Mouse (Mus musculus) lung, embryonic 14.5 days (tissue): ENCODE measurements around the gene Sergef. TPM values are rescaled to one million over a fixed set of nuclear protein-coding genes. Genes with fewer than 3 reads are reported as not detected.

ENCODE experiments used
- ATAC-seq: fragments of 200-750 bp; cut with Nextera tagmentation; 2 replicates; pipeline ENCODE4 v1.8.0; 2017; ENCODE audit warnings: mild to moderate bottlenecking, moderate TSS enrichment, moderate library complexity; ENCODE audit not compliant: insufficient read depth
- DNase-seq: peaks from one replicate; pipeline ENCODE4 v3.0.0-alpha.2; 2015
- H3K27ac ChIP-seq: fragments of 300-500 bp; sonication (generic); 2 replicates; pipeline ENCODE4 v1.5.1; 2014; ENCODE audit warnings: low read depth, mild to moderate bottlenecking, moderate library complexity
- H3K27me3 ChIP-seq: fragments of 300-500 bp; sonication (generic); 2 replicates; pipeline ENCODE4 v1.6.1; 2014; ENCODE audit warnings: low read length, control low read depth; ENCODE audit not compliant: insufficient read depth
- H3K36me3 ChIP-seq: fragments of 300-500 bp; sonication (generic); 2 replicates; pipeline ENCODE4 v1.6.1; 2014; ENCODE audit warnings: control low read depth; ENCODE audit not compliant: insufficient read depth
- H3K4me1 ChIP-seq: fragments of 300-500 bp; sonication (generic); 2 replicates; pipeline ENCODE4 v1.6.1; 2014; ENCODE audit warnings: antibody characterized with exemption, control low read depth; ENCODE audit not compliant: insufficient read depth
- H3K4me2 ChIP-seq: fragments of 300-500 bp; sonication (generic); 2 replicates; pipeline ENCODE4 v1.6.1; 2014; ENCODE audit warnings: mild to moderate bottlenecking
- H3K4me3 ChIP-seq: fragments of 300-500 bp; sonication (generic); 2 replicates; pipeline ENCODE4 v1.5.1; 2014; ENCODE audit warnings: low read depth, low read length
- H3K9ac ChIP-seq: fragments of 300-500 bp; sonication (generic); 2 replicates; pipeline ENCODE4 v1.6.1; 2014
- H3K9me3 ChIP-seq: fragments of 300-500 bp; sonication (generic); 2 replicates; pipeline ENCODE4 v1.6.1; 2016; ENCODE audit warnings: low read depth, low read length, control low read depth
- CTCF ChIP-seq: IDR thresholded peaks from 2 replicates; pipeline ENCODE4 v1.5.1; 2016; ENCODE audit warnings: antibody characterized with exemption, low read depth
- WGBS: fragments of 180-500 bp; shearing (Covaris S2); extraction: QIAGEN DNeasy Blood & Tissue Kit; methylation state at CpG from one replicate; pipeline ENCODE4 v1.1.7; 2014; 5-methylcytosine and 5-hydroxymethylcytosine counted together
- polyA plus RNA-seq: library from polyadenylated mRNA; unstranded; fragments of >200 nt; fragmentation: Nextera tagmentation; extraction: Ambion mirVana; gene quantifications from 2 replicates; pipeline ENCODE4 v1.2.1, GENCODE M21; 2014

The Sergef gene
- polyA plus RNA-seq, 1 experiment from 2014 or later: 12.7 TPM

DNA sequence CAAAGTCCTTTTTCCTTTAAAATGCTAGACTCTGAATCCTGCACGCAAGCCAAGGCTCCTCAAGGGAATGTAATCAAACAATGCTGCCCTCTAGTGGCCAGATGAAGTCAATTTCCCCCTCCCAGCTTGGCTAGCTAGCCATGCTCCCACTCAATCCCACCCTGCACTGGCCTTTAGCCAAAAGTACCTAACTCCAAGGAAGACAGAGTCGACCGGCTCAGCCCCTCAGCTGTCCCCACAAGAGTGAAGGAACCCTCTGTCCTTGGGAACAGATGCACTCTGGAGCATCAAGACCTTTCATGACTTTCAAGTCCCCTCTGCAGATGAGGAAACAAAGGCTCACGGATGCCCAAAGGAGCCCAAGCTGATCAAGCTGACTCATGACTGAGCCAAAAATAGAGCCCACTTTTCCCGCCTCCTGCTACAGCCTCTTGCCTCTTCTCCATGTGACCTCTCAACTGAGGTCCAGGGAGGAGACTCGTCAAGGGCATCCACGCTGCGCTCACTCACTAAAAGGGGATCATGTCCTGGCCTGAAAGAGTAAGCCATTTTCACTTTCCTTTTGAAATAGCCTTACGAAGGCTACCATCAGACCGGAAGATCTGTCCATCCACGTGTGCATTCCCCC, 32.1 kb downstream of the Sergef start:
- Histone ChIP-seq H3K9me3 (no peaks in the 10 kb centered on the region), H3K9ac (no peak overlapping the region), H3K27me3 (no peaks in the 10 kb centered on the region), H3K4me1 (0 out of 2 replicates have a peak, but pooled peaks cover 3% of the 10 kb centered on the region), H3K4me2 (no peak overlapping the region), H3K4me3 (no peak overlapping the region), H3K36me3 (no peaks in the 10 kb centered on the region), H3K27ac (no peak overlapping the region)
- ATAC-seq (no peak; the same call in 1 of the 2 replicates), DNase-seq (peak; percentile 92)
- TF ChIP-seq CTCF: peak; percentile 87
- 52% methylated on average over 11 of the region's 11 CpGs for WGBS

DNA sequence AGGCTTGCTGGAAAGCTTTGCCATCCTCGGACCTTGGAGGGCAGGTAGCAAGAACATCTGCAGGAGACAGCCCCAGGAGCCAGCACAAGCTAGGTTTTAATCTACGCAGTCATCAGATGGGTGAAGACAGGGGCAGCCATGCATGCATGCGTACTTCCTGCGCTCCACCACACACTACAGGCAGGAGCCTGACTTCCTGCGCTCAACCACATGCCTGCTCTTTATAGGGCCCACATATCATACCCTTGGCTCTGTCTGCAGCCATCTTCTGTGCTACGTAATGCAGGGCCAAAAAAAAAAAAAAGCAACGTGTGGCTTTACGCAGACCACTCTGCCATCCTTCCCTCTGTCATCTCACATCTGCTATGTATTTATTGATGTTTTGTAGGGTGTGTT, 32.6 kb downstream of the Sergef start:
- WGBS: 60% methylated on average over 8 of the region's 8 CpGs
- TF ChIP-seq CTCF: no peak
- Histone ChIP-seq H3K4me2 (no peak overlapping the region), H3K27ac (no peak overlapping the region), H3K9ac (no peak overlapping the region), H3K36me3 (no peaks in the 10 kb centered on the region), H3K4me3 (no peak overlapping the region), H3K9me3 (no peaks in the 10 kb centered on the region), H3K27me3 (no peaks in the 10 kb centered on the region), H3K4me1 (no peaks in the 10 kb centered on the region)
- DNase-seq (no peak), ATAC-seq (no peak; the same call in 1 of the 2 replicates)

- 83% methylated on average over 7 of the region's 7 CpGs for WGBS
- Histone ChIP-seq H3K4me3 (no peak overlapping the region), H3K4me2 (no peak overlapping the region), H3K4me1 (no peaks in the 10 kb centered on the region), H3K27ac (no peak overlapping the region), H3K27me3 (no peaks in the 10 kb centered on the region), H3K36me3 (no peaks in the 10 kb centered on the region), H3K9me3 (no peaks in the 10 kb centered on the region), H3K9ac (no peak overlapping the region)
- TF ChIP-seq CTCF: peak; percentile 96
- ATAC-seq (peak; percentile 22; the same call in 1 of the 2 replicates), DNase-seq (peak; percentile 77)
These were observed 33.1 kb downstream of the Sergef start for GRCm38 (mm10) chr7:46606391-46607030.

DNA sequence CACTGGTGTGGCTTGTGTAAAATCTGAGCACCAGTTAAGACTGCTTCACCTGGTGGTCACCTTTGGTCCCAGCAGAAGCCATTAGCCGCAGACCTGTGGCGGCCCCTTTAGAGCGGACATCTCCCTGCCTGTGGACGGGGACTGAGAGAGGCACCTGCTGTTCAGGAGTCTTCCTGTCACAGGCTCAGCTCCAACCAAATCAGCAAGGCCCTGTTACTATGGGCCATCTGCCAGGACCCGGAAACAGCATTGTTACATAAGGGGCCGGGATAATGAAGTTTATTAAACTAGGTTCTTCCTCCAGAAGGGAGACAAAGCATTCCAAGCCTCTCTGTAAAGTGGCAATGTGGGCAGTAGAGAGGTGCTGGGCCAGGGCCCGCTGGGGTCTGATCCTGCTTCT, 36.6 kb downstream of the Sergef start:
- Histone ChIP-seq H3K27ac (no peak overlapping the region), H3K27me3 (no peaks in the 10 kb centered on the region), H3K9ac (no peak overlapping the region), H3K4me1 (no peaks in the 10 kb centered on the region), H3K9me3 (no peaks in the 10 kb centered on the region), H3K4me3 (no peak overlapping the region), H3K36me3 (no peaks in the 10 kb centered on the region), H3K4me2 (no peak overlapping the region)
- ATAC-seq (no peak), DNase-seq (no peak)
- TF ChIP-seq CTCF: no peak
- 85% methylated on average over 7 of the region's 7 CpGs for WGBS

GRCm38 (mm10) chr7:46602079-46602478, 37.5 kb downstream of the Sergef start:
- H3K4me3 ChIP-seq: no peak overlapping the region
- H3K4me2 ChIP-seq: no peak overlapping the region
- H3K4me1 ChIP-seq: no peaks in the 10 kb centered on the region
- DNase-seq (peak; percentile 41), ATAC-seq (peak; percentile 69)
- H3K36me3 ChIP-seq: no peaks in the 10 kb centered on the region
- H3K27me3 ChIP-seq: no peaks in the 10 kb centered on the region
- WGBS: 56% methylated on average over 4 of the region's 4 CpGs
- H3K9ac ChIP-seq: no peak overlapping the region
- TF ChIP-seq CTCF: no peak
- no peak overlapping the region for H3K27ac ChIP-seq
- no peaks in the 10 kb centered on the region for H3K9me3 ChIP-seq

DNA sequence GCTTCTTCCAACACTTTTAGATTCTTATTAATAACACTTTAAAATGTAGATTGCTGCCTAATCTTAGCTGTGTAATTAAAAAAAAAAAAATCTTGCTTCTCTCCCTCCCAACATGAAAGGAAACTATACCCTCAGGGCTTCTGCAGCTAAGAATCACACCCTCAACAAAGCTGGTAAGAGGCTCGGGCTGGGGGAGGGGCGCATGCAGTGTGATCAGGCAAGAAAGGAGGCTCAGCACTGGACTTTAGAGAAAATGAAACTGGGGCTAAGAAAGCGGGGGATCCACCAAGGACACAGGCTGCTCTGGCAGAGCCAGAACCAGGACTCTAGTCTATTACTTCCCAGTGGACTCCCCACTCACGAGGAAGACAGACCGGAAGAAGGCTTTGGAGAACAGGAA, 38.5 kb downstream of the Sergef start:
- Histone ChIP-seq H3K4me3 (no peak overlapping the region), H3K27ac (no peak overlapping the region), H3K27me3 (no peaks in the 10 kb centered on the region), H3K36me3 (no peaks in the 10 kb centered on the region), H3K9me3 (no peaks in the 10 kb centered on the region), H3K9ac (no peak overlapping the region), H3K4me1 (no peaks in the 10 kb centered on the region), H3K4me2 (no peak overlapping the region)
- DNase-seq: no peak
- no peak for ATAC-seq
- WGBS: 56% methylated on average over 5 of the region's 5 CpGs
- no peak for TF ChIP-seq CTCF

DNA sequence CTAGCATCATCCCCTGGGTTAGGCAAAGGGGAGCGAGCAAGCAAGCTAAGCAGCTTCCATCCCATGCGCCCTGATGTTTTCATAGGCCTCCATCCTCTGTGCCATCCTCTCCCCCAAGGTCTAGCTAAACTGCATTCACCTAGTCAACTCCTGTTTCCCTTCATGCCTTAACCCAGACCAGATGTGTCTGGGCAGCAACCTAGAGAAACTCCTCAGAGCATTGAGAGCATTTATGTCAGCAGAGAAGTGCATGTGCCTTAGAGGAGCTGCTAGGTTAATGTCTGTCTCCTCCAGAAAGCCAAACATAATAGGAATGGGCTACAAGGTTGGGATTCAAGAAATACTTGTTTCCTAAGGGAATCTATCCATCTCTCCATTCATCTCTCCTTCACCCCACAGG, 42.6 kb downstream of the Sergef start:
- TF ChIP-seq CTCF: no peak
- H3K27me3 ChIP-seq: no peaks in the 10 kb centered on the region
- ATAC-seq (no peak), DNase-seq (no peak)
- H3K36me3 ChIP-seq: no peaks in the 10 kb centered on the region
- no peaks in the 10 kb centered on the region for H3K9me3 ChIP-seq
- H3K9ac ChIP-seq: no peak overlapping the region
- no peak overlapping the region for H3K27ac ChIP-seq
- no peak overlapping the region for H3K4me2 ChIP-seq
- no peak overlapping the region for H3K4me3 ChIP-seq
- 96% methylated on average over 2 of the region's 2 CpGs for WGBS
- no peaks in the 10 kb centered on the region for H3K4me1 ChIP-seq
